Comparison of ENCODE assay signal across 33 mouse cellular contexts in the genomic region with DNA sequence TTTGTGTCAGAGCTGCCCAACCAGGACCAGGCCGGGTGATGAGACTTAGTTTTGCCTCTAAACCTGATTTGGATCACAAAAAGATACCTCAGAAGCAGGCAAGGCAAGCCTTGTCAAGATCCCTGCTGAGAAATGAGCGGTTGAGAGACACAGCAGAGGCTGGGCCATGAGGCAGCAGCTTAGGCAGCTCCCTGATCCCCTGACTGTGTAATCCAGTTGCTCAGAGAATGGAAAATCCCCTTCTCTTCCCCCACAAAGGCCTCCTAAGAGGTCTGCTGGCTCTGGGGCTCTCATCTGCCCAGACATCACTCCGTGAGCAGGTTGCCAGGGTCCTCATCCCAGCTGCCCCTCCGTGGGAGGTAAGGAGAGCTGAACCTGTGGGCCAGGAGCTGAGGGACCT. TPM values are rescaled to one million over a fixed set of nuclear protein-coding genes. Genes with fewer than 3 reads are reported as not detected.
DNase-seq lines count a peak whose midpoint lies in the region; ATAC-seq and TF ChIP-seq lines count a peak whose summit lies in the region.
"Had no signal": no experiment of that assay in that cellular context is flagged by ENCODE, and none has a peak within 500 bp of the region (broad histone marks: within the 10 kb centered on the region; RNA-seq: fewer than 3 reads in every experiment).

No protein-coding gene starts in this region.

- ATAC-seq in hindbrain, embryonic 14.5 days (ENCODE audit: low FRiP score) = no peak
- no peak for ATAC-seq in hindbrain, embryonic 12.5 days (ENCODE audit: low FRiP score)
- no peak for ATAC-seq in hindbrain, postnatal 0 days
- no peak for ATAC-seq in neural tube, embryonic 11.5 days (ENCODE audit: insufficient read depth, low FRiP score, low TSS enrichment)
- ATAC-seq: CD4-positive, CD25-positive, alpha-beta regulatory T cell, adult 4 months; forebrain, embryonic 15.5 days; liver, embryonic 12.5 days; liver, postnatal 0 days had no signal

- WGBS in hindbrain, embryonic 10.5 days = 8% methylated on average over 4 of the region's 4 CpGs
- WGBS in hindbrain, embryonic 14.5 days = 5% methylated on average over 4 of the region's 4 CpGs
- 8% methylated on average over 4 of the region's 4 CpGs for WGBS in hindbrain, embryonic 12.5 days
- 20% methylated on average over 4 of the region's 4 CpGs for WGBS in hindbrain, postnatal 0 days
- 5% methylated on average over 4 of the region's 4 CpGs for WGBS in neural tube, embryonic 11.5 days

- no peak overlapping the region for H3K9ac ChIP-seq in hindbrain, embryonic 14.5 days
- no peak overlapping the region for H3K9ac ChIP-seq in hindbrain, embryonic 12.5 days
- no peak overlapping the region for H3K9ac ChIP-seq in hindbrain, postnatal 0 days (replicated peaks; ENCODE audit: low read length)
- H3K9ac ChIP-seq in neural tube, embryonic 11.5 days (ENCODE audit: low read length) = no peak overlapping the region; the same call in 1 of the 2 replicates
- H3K9ac ChIP-seq: forebrain, embryonic 15.5 days; heart, embryonic 12.5 days; liver, embryonic 12.5 days; liver, postnatal 0 days had no signal

- H3K27me3 ChIP-seq in hindbrain, embryonic 10.5 days (ENCODE audit: insufficient read depth, poor library complexity, severe bottlenecking) = peaks cover 62% of the 10 kb centered on the region
- H3K27me3 ChIP-seq in hindbrain, embryonic 14.5 days (ENCODE audit: control insufficient read depth, insufficient read depth, low read length) = 0 out of 2 replicates have a peak, but pooled peaks cover 2% of the 10 kb centered on the region
- H3K27me3 ChIP-seq in hindbrain, embryonic 12.5 days = peaks cover 6% of the 10 kb centered on the region
- no peaks in the 10 kb centered on the region for H3K27me3 ChIP-seq in hindbrain, postnatal 0 days (ENCODE audit: insufficient read depth, low read length)
- H3K27me3 ChIP-seq in neural tube, embryonic 11.5 days (ENCODE audit: control insufficient read depth, insufficient read depth, low read length) = no peaks in the 10 kb centered on the region

- peaks cover 23% of the 10 kb centered on the region for H3K4me1 ChIP-seq in hindbrain, embryonic 10.5 days (replicated peaks)
- no peaks in the 10 kb centered on the region for H3K4me1 ChIP-seq in hindbrain, embryonic 14.5 days (replicated peaks; ENCODE audit: control insufficient read depth, insufficient read depth, low read length)
- H3K4me1 ChIP-seq in hindbrain, embryonic 12.5 days = peaks cover 8% of the 10 kb centered on the region
- H3K4me1 ChIP-seq in hindbrain, postnatal 0 days (ENCODE audit: insufficient read depth, low read length) = no peaks in the 10 kb centered on the region
- H3K4me1 ChIP-seq in neural tube, embryonic 11.5 days (ENCODE audit: control insufficient read depth, insufficient read depth, low read length) = peaks cover 11% of the 10 kb centered on the region
- H3K4me1 ChIP-seq: forebrain, embryonic 15.5 days; liver, embryonic 12.5 days; megakaryocyte, embryonic 14.5 days had no signal

- intact Hi-C loops in left cerebral cortex, adult 2 months (cut with DNase I) = no loop called here

- no peaks in the 10 kb centered on the region for H3K36me3 ChIP-seq in hindbrain, embryonic 10.5 days
- H3K36me3 ChIP-seq in hindbrain, embryonic 14.5 days (replicated peaks; ENCODE audit: control insufficient read depth, insufficient read depth) = peaks cover 27% of the 10 kb centered on the region; the same call in 1 of the 2 replicates
- H3K36me3 ChIP-seq in hindbrain, embryonic 12.5 days = 0 out of 2 replicates have a peak, but pooled peaks cover 12% of the 10 kb centered on the region
- no peaks in the 10 kb centered on the region for H3K36me3 ChIP-seq in hindbrain, postnatal 0 days (ENCODE audit: insufficient read depth, low read length)
- no peaks in the 10 kb centered on the region for H3K36me3 ChIP-seq in neural tube, embryonic 11.5 days (ENCODE audit: control insufficient read depth, insufficient read depth, low read length)
- H3K36me3 ChIP-seq: forebrain, embryonic 15.5 days; heart, embryonic 12.5 days; liver, embryonic 12.5 days had no signal

- H3K9me3 ChIP-seq in hindbrain, embryonic 10.5 days = no peaks in the 10 kb centered on the region
- no peaks in the 10 kb centered on the region for H3K9me3 ChIP-seq in hindbrain, embryonic 14.5 days (ENCODE audit: control insufficient read depth, low read length)
- no peaks in the 10 kb centered on the region for H3K9me3 ChIP-seq in hindbrain, embryonic 12.5 days (replicated peaks)
- no peaks in the 10 kb centered on the region for H3K9me3 ChIP-seq in hindbrain, postnatal 0 days (ENCODE audit: low read length)
- H3K9me3 ChIP-seq in neural tube, embryonic 11.5 days (ENCODE audit: control insufficient read depth, low read length) = no peaks in the 10 kb centered on the region
- H3K9me3 ChIP-seq: forebrain, embryonic 15.5 days; heart, embryonic 12.5 days; liver, embryonic 12.5 days; megakaryocyte, embryonic 14.5 days; neural tube, embryonic 12.5 days had no signal

- no peak for TF ChIP-seq CTCF in hindbrain, postnatal 0 days (IDR thresholded peaks at IDR 0.05; ENCODE audit: low read depth)
- no peak for TF ChIP-seq CTCF in left cerebral cortex, adult 2 months (IDR thresholded peaks at IDR 0.05)

- H3K4me2 ChIP-seq in hindbrain, embryonic 14.5 days (replicated peaks) = no peak overlapping the region
- no peak overlapping the region for H3K4me2 ChIP-seq in hindbrain, embryonic 12.5 days (replicated peaks)
- H3K4me2 ChIP-seq in hindbrain, postnatal 0 days (ENCODE audit: low read depth, low read length) = no peak overlapping the region
- H3K4me2 ChIP-seq in neural tube, embryonic 11.5 days (ENCODE audit: low read depth) = no peak overlapping the region
- H3K4me2 ChIP-seq: forebrain, embryonic 15.5 days; heart, embryonic 12.5 days; liver, embryonic 12.5 days; neural tube, embryonic 12.5 days had no signal

- DNase-seq in hindbrain, embryonic 10.5 days (ENCODE audit: low spot score) = no peak
- no peak for DNase-seq in hindbrain, embryonic 14.5 days (ENCODE audit: low spot score)
- DNase-seq in hindbrain, postnatal 0 days (ENCODE audit: low spot score) = no peak
- DNase-seq in neural tube, embryonic 11.5 days (ENCODE audit: low spot score) = no peak
- DNase-seq in lung, postnatal 4 days = no peak
- no peak for DNase-seq in left cerebral cortex, adult 2 months (ENCODE audit: extremely low spot score in 1 of 2, low spot score in 2 of 2)
- DNase-seq: adrenal gland, postnatal 14 days; cerebellum, adult 11-12 months; cerebellum, adult 9-11 months; heart, adult 2 months; kidney, adult 2 months; kidney, postnatal 36 days; left cerebral cortex, postnatal 4 days; liver, postnatal 0 days; lung, postnatal 36 days; right cerebral cortex, postnatal 4 days; thymus, adult 2 months; thymus, postnatal 36 days had no signal

- no peak overlapping the region for H3K4me3 ChIP-seq in hindbrain, embryonic 10.5 days
- no peak overlapping the region for H3K4me3 ChIP-seq in hindbrain, embryonic 14.5 days (replicated peaks; ENCODE audit: low read length)
- no peak overlapping the region for H3K4me3 ChIP-seq in hindbrain, embryonic 12.5 days
- no peak overlapping the region for H3K4me3 ChIP-seq in hindbrain, postnatal 0 days (ENCODE audit: low read length)
- H3K4me3 ChIP-seq in neural tube, embryonic 11.5 days (ENCODE audit: low read depth, low read length) = no peak overlapping the region
- H3K4me3 ChIP-seq in left cerebral cortex, adult 2 months = no peak overlapping the region
- H3K4me3 ChIP-seq: erythroblast, embryonic 14.5 days; forebrain, embryonic 15.5 days; heart, adult 2 months; heart, embryonic 12.5 days; liver, embryonic 12.5 days; megakaryocyte, embryonic 14.5 days; neural tube, embryonic 12.5 days had no signal

- 0 out of 2 replicates have a peak overlapping the region, but pooled peaks have one; percentile 19 for H3K27ac ChIP-seq in hindbrain, embryonic 10.5 days
- H3K27ac ChIP-seq in hindbrain, embryonic 14.5 days = no peak overlapping the region
- peak overlapping the region; percentile 36 for H3K27ac ChIP-seq in hindbrain, embryonic 12.5 days
- H3K27ac ChIP-seq in hindbrain, postnatal 0 days = peak overlapping the region; percentile 5; the same call in 1 of the 2 replicates
- H3K27ac ChIP-seq in neural tube, embryonic 11.5 days (ENCODE audit: low read depth, low read length) = peak overlapping the region; percentile 58; the same call in 1 of the 2 replicates
- H3K27ac ChIP-seq in left cerebral cortex, adult 2 months = no peak overlapping the region
- H3K27ac ChIP-seq: forebrain, embryonic 15.5 days; heart, adult 2 months; liver, embryonic 12.5 days; neural tube, embryonic 12.5 days; stomach, postnatal 0 days had no signal

RNA-seq across cellular contexts. Expression of a gene that starts 14.6 kb away (rescaled TPM):
- polyA plus RNA-seq in hindbrain, embryonic 10.5 days (2016; fragmentation: Nextera tagmentation; extraction: Ambion mirVana) = 9.8 and 30.5 TPM in 2 replicates
- 43.2 and 46.4 TPM in 2 replicates for polyA plus RNA-seq in hindbrain, embryonic 14.5 days (2014; fragmentation: Nextera tagmentation; extraction: Ambion mirVana)
- 65.0 and 68.8 TPM in 2 replicates for polyA plus RNA-seq in hindbrain, embryonic 12.5 days (2016; fragmentation: Nextera tagmentation; extraction: Ambion mirVana)
- 49.7 and 52.0 TPM in 2 replicates for total RNA-seq in hindbrain, postnatal 0 days (2014; rRNA removed)
- 28.9 and 32.0 TPM in 2 replicates for polyA plus RNA-seq in hindbrain, postnatal 0 days (2015; fragmentation: Nextera tagmentation; extraction: Ambion mirVana)
- polyA plus RNA-seq in neural tube, embryonic 11.5 days (2014; fragmentation: Nextera tagmentation; extraction: Ambion mirVana) = 42.4 and 46.3 TPM in 2 replicates
- under 1 TPM in 1 of 2 experiments, not detected in 1; 0.09 TPM for total RNA-seq in left cerebral cortex, adult 2 months (2021)
- total RNA-seq: adrenal gland, postnatal 14 days; gastrocnemius, adult 8-10 months; gastrocnemius, postnatal 4 days; heart, adult 2 months; hematopoietic stem cell, adult 5-6 weeks had no signal
- polyA plus RNA-seq: CD4-positive, CD25-positive, alpha-beta regulatory T cell, adult 4 months; erythroblast, embryonic 14.5 days; heart, adult 2 months; heart, postnatal 0 days; liver, embryonic 12.5 days; lung, embryonic 16.5 days; spleen, adult 2 months; stomach, postnatal 0 days had no signal

RNA-seq across cellular contexts. Expression of a gene that starts 26.7 kb away (rescaled TPM):
- 46.8 and 52.1 TPM in 2 replicates for polyA plus RNA-seq in hindbrain, embryonic 10.5 days (2016; fragmentation: Nextera tagmentation; extraction: Ambion mirVana)
- polyA plus RNA-seq in hindbrain, embryonic 14.5 days (2014; fragmentation: Nextera tagmentation; extraction: Ambion mirVana) = 44.5 and 45.3 TPM in 2 replicates
- polyA plus RNA-seq in hindbrain, embryonic 12.5 days (2016; fragmentation: Nextera tagmentation; extraction: Ambion mirVana) = 53.2 and 55.6 TPM in 2 replicates
- 17.2 and 36.0 TPM in 2 replicates for total RNA-seq in hindbrain, postnatal 0 days (2014; rRNA removed)
- 42.7 and 44.4 TPM in 2 replicates for polyA plus RNA-seq in hindbrain, postnatal 0 days (2015; fragmentation: Nextera tagmentation; extraction: Ambion mirVana)
- polyA plus RNA-seq in neural tube, embryonic 11.5 days (2014; fragmentation: Nextera tagmentation; extraction: Ambion mirVana) = 54.4 and 55.8 TPM in 2 replicates
- 10 to 100 TPM; 21.4 to 23.2 TPM for total RNA-seq in left cerebral cortex, adult 2 months (2021)

Comparison
In these comparisons a context has a peak if more than half of its experiments do, and no peak if none do; other contexts are left out.
1. H3K27ac ChIP-seq: peak in hindbrain, embryonic 10.5 days (single experiment), hindbrain, embryonic 12.5 days (single experiment), hindbrain, postnatal 0 days (single experiment) and neural tube, embryonic 11.5 days (single experiment); none in hindbrain, embryonic 14.5 days (single experiment) and left cerebral cortex, adult 2 months (single experiment).